11 mouse cellular contexts compared by ENCODE assay signal in the genomic region with DNA sequence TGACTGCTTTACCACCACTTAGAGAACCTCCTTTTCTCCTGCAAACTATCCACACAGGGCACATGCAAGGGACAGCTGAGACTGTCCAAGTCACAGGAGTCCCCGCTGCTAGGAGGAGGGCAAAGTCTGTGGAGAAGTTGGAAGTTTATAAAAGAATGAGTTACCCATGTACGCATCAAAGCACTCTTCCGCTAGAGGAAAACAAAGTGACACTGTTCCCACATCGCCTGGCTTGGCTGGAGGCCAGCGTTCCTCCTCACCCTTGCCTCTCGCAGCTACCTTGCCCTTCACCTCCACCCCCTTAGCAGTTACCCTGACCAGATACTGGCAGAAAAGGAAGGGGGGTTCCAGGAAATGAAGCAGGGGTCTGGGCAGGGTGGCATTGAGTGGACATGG. TPM values are rescaled to one million over a fixed set of nuclear protein-coding genes. Genes with fewer than 3 reads are reported as not detected.
A peak's percentile ranks its signal among the peaks of the same experiment; 100 is the strongest.
DNase-seq lines count a peak whose midpoint lies in the region; ATAC-seq and TF ChIP-seq lines count a peak whose summit lies in the region.
"Had no signal": no experiment of that assay in that cellular context is flagged by ENCODE, and none has a peak within 500 bp of the region (broad histone marks: within the 10 kb centered on the region; RNA-seq: fewer than 3 reads in every experiment).

No protein-coding gene starts in this region.

- TF ChIP-seq CTCF in forebrain, postnatal 0 days (IDR thresholded peaks at IDR 0.05; ENCODE audit: low read depth): no peak

- H3K4me3 ChIP-seq in forebrain, embryonic 12.5 days (replicated peaks): no peak overlapping the region
- no peak overlapping the region for H3K4me3 ChIP-seq in forebrain, postnatal 0 days (ENCODE audit: low read depth, low read length)
- no peak overlapping the region for H3K4me3 ChIP-seq in stomach, embryonic 16.5 days (replicated peaks; ENCODE audit: low read length)
- H3K4me3 ChIP-seq: hindbrain, embryonic 10.5 days had no signal

- ATAC-seq in forebrain, embryonic 12.5 days (ENCODE audit: low FRiP score): no peak
- no peak for ATAC-seq in forebrain, postnatal 0 days
- peak; percentile 51; the same call in 1 of the 2 replicates for ATAC-seq in stomach, embryonic 16.5 days (ENCODE audit: insufficient read depth, low FRiP score)

- H3K27ac ChIP-seq in forebrain, embryonic 12.5 days: 0 out of 2 replicates have a peak overlapping the region, but pooled peaks have one; percentile 3
- H3K27ac ChIP-seq in forebrain, postnatal 0 days (ENCODE audit: low read depth, low read length): no peak overlapping the region
- no peak overlapping the region for H3K27ac ChIP-seq in stomach, embryonic 16.5 days (ENCODE audit: low read length)
- H3K27ac ChIP-seq: hindbrain, embryonic 10.5 days had no signal

- no peak overlapping the region for H3K4me2 ChIP-seq in forebrain, embryonic 12.5 days
- no peak overlapping the region for H3K4me2 ChIP-seq in forebrain, postnatal 0 days (ENCODE audit: low read depth)
- no peak overlapping the region for H3K4me2 ChIP-seq in stomach, embryonic 16.5 days (ENCODE audit: low read depth, low read length)

- WGBS in forebrain, embryonic 12.5 days: 46% methylated on average over 6 of the region's 6 CpGs
- WGBS in forebrain, postnatal 0 days: 19% methylated on average over 6 of the region's 6 CpGs
- 36% methylated on average over 6 of the region's 6 CpGs for WGBS in stomach, embryonic 16.5 days

- DNase-seq in forebrain, postnatal 0 days: no peak
- DNase-seq in retina, postnatal 1 day: peak; percentile 54
- no peak for DNase-seq in retina, embryonic 14.5 days (ENCODE audit: low spot score)
- peak; percentile 79 for DNase-seq in kidney, postnatal 10 days
- DNase-seq in urinary bladder, postnatal 14 days (ENCODE audit: low spot score): no peak
- DNase-seq in right cerebral cortex, postnatal 4 days: no peak
- DNase-seq: cerebellum, adult 9-11 months; left cerebral cortex, postnatal 4 days had no signal

- H3K9ac ChIP-seq in forebrain, embryonic 12.5 days: no peak overlapping the region
- H3K9ac ChIP-seq in forebrain, postnatal 0 days: no peak overlapping the region
- no peak overlapping the region for H3K9ac ChIP-seq in stomach, embryonic 16.5 days (ENCODE audit: low read length)

- no peaks in the 10 kb centered on the region for H3K9me3 ChIP-seq in forebrain, embryonic 12.5 days
- H3K9me3 ChIP-seq in forebrain, postnatal 0 days (ENCODE audit: low read length): no peaks in the 10 kb centered on the region
- no peaks in the 10 kb centered on the region for H3K9me3 ChIP-seq in stomach, embryonic 16.5 days (replicated peaks; ENCODE audit: control insufficient read depth, low read length)
- H3K9me3 ChIP-seq: hindbrain, embryonic 10.5 days had no signal

- H3K4me1 ChIP-seq in forebrain, embryonic 12.5 days: peaks cover 10% of the 10 kb centered on the region; the same call in 1 of the 2 replicates
- no peaks in the 10 kb centered on the region for H3K4me1 ChIP-seq in forebrain, postnatal 0 days (ENCODE audit: insufficient read depth)
- peaks cover 2% of the 10 kb centered on the region; the same call in 1 of the 2 replicates for H3K4me1 ChIP-seq in stomach, embryonic 16.5 days (ENCODE audit: control insufficient read depth, insufficient read depth, low read length)

- H3K36me3 ChIP-seq in forebrain, embryonic 12.5 days (replicated peaks): no peaks in the 10 kb centered on the region
- no peaks in the 10 kb centered on the region for H3K36me3 ChIP-seq in forebrain, postnatal 0 days (ENCODE audit: insufficient read depth)
- H3K36me3 ChIP-seq in stomach, embryonic 16.5 days (ENCODE audit: control insufficient read depth, insufficient read depth, low read length): no peaks in the 10 kb centered on the region
- H3K36me3 ChIP-seq: hindbrain, embryonic 10.5 days had no signal

- no peaks in the 10 kb centered on the region for H3K27me3 ChIP-seq in forebrain, embryonic 12.5 days
- no peaks in the 10 kb centered on the region for H3K27me3 ChIP-seq in forebrain, postnatal 0 days (ENCODE audit: insufficient read depth, low read length)
- H3K27me3 ChIP-seq in stomach, embryonic 16.5 days (ENCODE audit: control insufficient read depth, insufficient read depth, low read length): no peaks in the 10 kb centered on the region

RNA-seq across cellular contexts. Expression of gene Ghrhr, which starts 18.5 kb away (rescaled TPM):
- not detected in 2 replicates for polyA plus RNA-seq in forebrain, embryonic 12.5 days (2016; fragmentation: Nextera tagmentation; extraction: Ambion mirVana)
- total RNA-seq in forebrain, postnatal 0 days (2014; rRNA removed): not detected in 2 replicates
- not detected in 2 replicates for polyA plus RNA-seq in forebrain, postnatal 0 days (2015; fragmentation: Nextera tagmentation; extraction: Ambion mirVana)
- polyA plus RNA-seq in stomach, embryonic 16.5 days (2015; fragmentation: Nextera tagmentation; extraction: Ambion mirVana): 0.17 TPM in 1 of 2 replicates, not detected in the other
- total RNA-seq: left cerebral cortex, postnatal 4 days had no signal
- polyA plus RNA-seq: hindbrain, embryonic 10.5 days had no signal

RNA-seq across cellular contexts. Expression of gene Aqp1, which starts 21.4 kb away (rescaled TPM):
- 3.2 and 4.9 TPM in 2 replicates for polyA plus RNA-seq in forebrain, embryonic 12.5 days (2016; fragmentation: Nextera tagmentation; extraction: Ambion mirVana)
- 10.3 and 13.0 TPM in 2 replicates for total RNA-seq in forebrain, postnatal 0 days (2014; rRNA removed)
- 11.0 and 11.9 TPM in 2 replicates for polyA plus RNA-seq in forebrain, postnatal 0 days (2015; fragmentation: Nextera tagmentation; extraction: Ambion mirVana)
- 24.1 and 25.3 TPM in 2 replicates for polyA plus RNA-seq in stomach, embryonic 16.5 days (2015; fragmentation: Nextera tagmentation; extraction: Ambion mirVana)

Comparison
In these comparisons a context has a peak if more than half of its experiments do, and no peak if none do; other contexts are left out.
1. DNase-seq: peak in retina, postnatal 1 day (single experiment) and kidney, postnatal 10 days (single experiment); none in forebrain, postnatal 0 days (single experiment), retina, embryonic 14.5 days (single experiment), urinary bladder, postnatal 14 days (single experiment) and right cerebral cortex, postnatal 4 days (single experiment).